19 mouse cellular contexts compared by ENCODE assay signal in the genomic region with DNA sequence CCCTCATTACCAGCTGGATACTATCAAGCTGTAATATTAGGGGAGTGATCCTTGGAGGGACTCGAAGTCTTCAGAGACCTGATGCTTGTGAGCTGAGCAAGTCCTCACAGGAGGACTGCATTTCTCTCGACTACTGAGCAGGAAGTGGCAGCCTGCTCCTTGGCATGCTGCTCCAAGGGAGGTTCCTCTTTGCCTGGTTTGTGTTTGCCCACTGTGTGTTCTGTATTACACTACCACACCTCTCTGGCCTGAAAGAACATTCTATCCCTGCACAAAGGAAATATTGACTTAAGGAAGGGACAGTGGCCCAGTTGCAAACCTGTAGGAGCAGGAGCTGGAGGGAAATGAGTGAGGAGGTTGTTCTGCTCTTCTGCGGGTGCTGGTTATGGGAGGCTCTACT. TPM values are rescaled to one million over a fixed set of nuclear protein-coding genes. Genes with fewer than 3 reads are reported as not detected.
DNase-seq lines count a peak whose midpoint lies in the region; ATAC-seq lines count a peak whose summit lies in the region.
"Had no signal": no experiment of that assay in that cellular context is flagged by ENCODE, and none has a peak within 500 bp of the region (broad histone marks: within the 10 kb centered on the region; RNA-seq: fewer than 3 reads in every experiment).

No protein-coding gene starts in this region.

- H3K4me1 ChIP-seq in midbrain, embryonic 14.5 days (ENCODE audit: control insufficient read depth, insufficient read depth, low read length) = no peaks in the 10 kb centered on the region
- H3K4me1 ChIP-seq: embryonic facial prominence, embryonic 12.5 days; hindbrain, embryonic 12.5 days; limb, embryonic 13.5 days; midbrain, embryonic 10.5 days; neural tube, embryonic 13.5 days had no signal

- H3K4me3 ChIP-seq in midbrain, embryonic 14.5 days (replicated peaks; ENCODE audit: low read depth, low read length) = no peak overlapping the region
- H3K4me3 ChIP-seq: embryonic facial prominence, embryonic 12.5 days; hindbrain, embryonic 12.5 days; limb, embryonic 13.5 days; midbrain, embryonic 10.5 days; neural tube, embryonic 13.5 days had no signal

- DNase-seq in urinary bladder, postnatal 36 days (ENCODE audit: low spot score in 2 of 2) = peak; percentile 26 to 36
- no peak for DNase-seq in urinary bladder, postnatal 4 days (ENCODE audit: low spot score in 2 of 2)
- peak; percentile 78 to 89 for DNase-seq in lung, adult 18-20 months
- peak; percentile 85 for DNase-seq in lung, postnatal 36 days
- no peak for DNase-seq in midbrain, embryonic 14.5 days
- DNase-seq in kidney, postnatal 10 days = no peak
- DNase-seq in layer of hippocampus, adult 18-20 months (ENCODE audit: low spot score in 2 of 2) = no peak
- DNase-seq: cerebellum, postnatal 36 days; layer of hippocampus, adult 9-11 months; lung, embryonic 14.5 days; thymus, adult 2 months had no signal

- no peaks in the 10 kb centered on the region for H3K36me3 ChIP-seq in midbrain, embryonic 14.5 days (ENCODE audit: control insufficient read depth, insufficient read depth, low read length)
- H3K36me3 ChIP-seq: embryonic facial prominence, embryonic 12.5 days; hindbrain, embryonic 12.5 days; limb, embryonic 13.5 days; midbrain, embryonic 10.5 days; neural tube, embryonic 13.5 days had no signal

- no peak overlapping the region for H3K4me2 ChIP-seq in midbrain, embryonic 14.5 days (ENCODE audit: low read length)
- H3K4me2 ChIP-seq: embryonic facial prominence, embryonic 12.5 days; hindbrain, embryonic 12.5 days; limb, embryonic 13.5 days; lung, embryonic 14.5 days; neural tube, embryonic 13.5 days had no signal

- WGBS in midbrain, embryonic 14.5 days = 88% methylated on average over 3 of the region's 3 CpGs

- no peak overlapping the region for H3K9ac ChIP-seq in midbrain, embryonic 14.5 days (replicated peaks; ENCODE audit: low read length)
- H3K9ac ChIP-seq: embryonic facial prominence, embryonic 12.5 days; hindbrain, embryonic 12.5 days; limb, embryonic 13.5 days; lung, embryonic 14.5 days; neural tube, embryonic 13.5 days had no signal

- H3K27me3 ChIP-seq in midbrain, embryonic 14.5 days (ENCODE audit: control insufficient read depth, insufficient read depth, low read length) = no peaks in the 10 kb centered on the region
- H3K27me3 ChIP-seq: embryonic facial prominence, embryonic 12.5 days; hindbrain, embryonic 12.5 days; limb, embryonic 13.5 days; neural tube, embryonic 13.5 days had no signal

- no peaks in the 10 kb centered on the region for H3K9me3 ChIP-seq in midbrain, embryonic 14.5 days (ENCODE audit: control insufficient read depth, low read length)
- H3K9me3 ChIP-seq: embryonic facial prominence, embryonic 12.5 days; hindbrain, embryonic 12.5 days; limb, embryonic 13.5 days; midbrain, embryonic 10.5 days; neural tube, embryonic 13.5 days had no signal

- no peak for ATAC-seq in CD4-positive, CD25-positive, alpha-beta regulatory T cell, adult 4 months
- no peak for ATAC-seq in midbrain, embryonic 14.5 days (ENCODE audit: low FRiP score, low TSS enrichment)
- ATAC-seq: inflammation-experienced regulatory T-cells, adult 6 months had no signal

- H3K27ac ChIP-seq in midbrain, embryonic 14.5 days (replicated peaks; ENCODE audit: low read depth, low read length) = no peak overlapping the region
- H3K27ac ChIP-seq: embryonic facial prominence, embryonic 12.5 days; hindbrain, embryonic 12.5 days; kidney, postnatal 0 days; limb, embryonic 13.5 days; midbrain, embryonic 10.5 days; neural tube, embryonic 13.5 days had no signal

RNA-seq across cellular contexts. Expression of gene Sgsm3, which starts 12.1 kb away (rescaled TPM):
- polyA plus RNA-seq in CD4-positive, CD25-positive, alpha-beta regulatory T cell, adult 4 months (2017; shearing (Covaris generic)) = 1 to 10 TPM; 3.2 to 7.6 TPM
- polyA plus RNA-seq in midbrain, embryonic 14.5 days (2014; fragmentation: Nextera tagmentation; extraction: Ambion mirVana) = 56.1 and 60.9 TPM in 2 replicates
- 10 to 100 TPM; 74.9 to 81.7 TPM for total RNA-seq in layer of hippocampus, adult 18-20 months (2021)

RNA-seq across cellular contexts. Expression of gene Adsl, which starts 41.4 kb away (rescaled TPM):
- polyA plus RNA-seq in CD4-positive, CD25-positive, alpha-beta regulatory T cell, adult 4 months (2017; shearing (Covaris generic)) = 100 to 1,000 TPM; 134 to 161 TPM
- polyA plus RNA-seq in midbrain, embryonic 14.5 days (2014; fragmentation: Nextera tagmentation; extraction: Ambion mirVana) = 81.6 and 90.4 TPM in 2 replicates
- total RNA-seq in layer of hippocampus, adult 18-20 months (2021) = 10 to 100 TPM; 25.8 to 28.0 TPM

Comparison
In these comparisons a context has a peak if more than half of its experiments do, and no peak if none do; other contexts are left out.
1. DNase-seq: peak in urinary bladder, postnatal 36 days (2 of 2), lung, adult 18-20 months (2 of 2) and lung, postnatal 36 days (single experiment); none in urinary bladder, postnatal 4 days (0 of 2), midbrain, embryonic 14.5 days (single experiment), kidney, postnatal 10 days (single experiment) and layer of hippocampus, adult 18-20 months (0 of 2).